Mouse (Mus musculus): ENCODE results near the gene Tmbim1. TPM values are rescaled to one million over a fixed set of nuclear protein-coding genes. Genes with fewer than 3 reads are reported as not detected.

The Tmbim1 gene
- total and polyA plus RNA-seq, 3 experiments = 18.7 to 110 (median 19.7) TPM

GRCm38 (mm10) chr1:74240311-74240710, 65.1 kb downstream of the Tmbim1 start:
- no peak overlapping the region; the same call in 1 of the 2 replicates for H3K4me3 ChIP-seq (ENCODE audit: low read depth, low read length)
- peaks cover 74% of the 10 kb centered on the region for H3K4me1 ChIP-seq (ENCODE audit: insufficient read depth, low read depth, low read length)
- no peaks in the 10 kb centered on the region for H3K27me3 ChIP-seq (ENCODE audit: insufficient read depth, low read length)
- TF ChIP-seq GATA2 (IDR thresholded peaks at IDR 0.05; ENCODE audit: borderline replicate concordance, low read depth, low read length) (no peak), CTCF (IDR thresholded peaks at IDR 0.05; ENCODE audit: low read depth, low read length) (no peak), POLR2AphosphoS5 (IDR thresholded peaks at IDR 0.05; ENCODE audit: insufficient replicate concordance, low read depth, low read length) (no peak), TAL1 (conservative IDR thresholded peaks at IDR 0.05; ENCODE audit: low read depth, low read length) (no peak), GATA1 (IDR thresholded peaks at IDR 0.05; ENCODE audit: borderline replicate concordance, low read length) (no peak)
- ATAC-seq (ENCODE audit: extremely low read depth, insufficient number of reproducible peaks, low FRiP score, poor library complexity, severe bottlenecking) (no peak), DNase-seq (ENCODE audit: low spot score) (no peak)
- H3K36me3 ChIP-seq (replicated peaks) = peaks cover 57% of the 10 kb centered on the region
- no peaks in the 10 kb centered on the region for H3K9me3 ChIP-seq (replicated peaks)

GRCm38 (mm10) chr1:74239618-74240017, 65.8 kb downstream of the Tmbim1 start:
- Histone ChIP-seq H3K4me1 (ENCODE audit: insufficient read depth, low read depth, low read length) (peaks cover 68% of the 10 kb centered on the region), H3K27me3 (ENCODE audit: insufficient read depth, low read length) (no peaks in the 10 kb centered on the region)
- ATAC-seq (ENCODE audit: extremely low read depth, insufficient number of reproducible peaks, low FRiP score, poor library complexity, severe bottlenecking) = no peak

GRCm38 (mm10) chr1:74239162-74239561, 66.3 kb downstream of the Tmbim1 start:
- Histone ChIP-seq H3K9me3 (replicated peaks) (no peaks in the 10 kb centered on the region), H3K27me3 (ENCODE audit: insufficient read depth, low read length) (no peaks in the 10 kb centered on the region), H3K36me3 (replicated peaks) (peaks cover 46% of the 10 kb centered on the region), H3K4me1 (ENCODE audit: insufficient read depth, low read depth, low read length) (peaks cover 65% of the 10 kb centered on the region), H3K4me3 (ENCODE audit: low read depth, low read length) (peak overlapping the region; percentile 82; the same call in 1 of the 2 replicates)
- TF ChIP-seq POLR2AphosphoS5 (IDR thresholded peaks at IDR 0.05; ENCODE audit: insufficient replicate concordance, low read depth, low read length) = no peak
- TF ChIP-seq TAL1 (conservative IDR thresholded peaks at IDR 0.05; ENCODE audit: low read depth, low read length) = no peak
- TF ChIP-seq CTCF (IDR thresholded peaks at IDR 0.05; ENCODE audit: low read depth, low read length) = no peak
- no peak for TF ChIP-seq GATA2 (IDR thresholded peaks at IDR 0.05; ENCODE audit: borderline replicate concordance, low read depth, low read length)
- no peak for TF ChIP-seq GATA1 (IDR thresholded peaks at IDR 0.05; ENCODE audit: borderline replicate concordance, low read length)
- ATAC-seq (ENCODE audit: extremely low read depth, insufficient number of reproducible peaks, low FRiP score, poor library complexity, severe bottlenecking) (peak; percentile 40), DNase-seq (ENCODE audit: low spot score) (peak; percentile 51)

More at GRCm38 (mm10) chr1:74239618-74240017, 65.8 kb downstream of the Tmbim1 start:
- Histone ChIP-seq H3K4me3 (ENCODE audit: low read depth, low read length) (peak overlapping the region; percentile 82; the same call in 1 of the 2 replicates), H3K36me3 (replicated peaks) (peaks cover 51% of the 10 kb centered on the region), H3K9me3 (replicated peaks) (no peaks in the 10 kb centered on the region)
- TF ChIP-seq GATA1 (IDR thresholded peaks at IDR 0.05; ENCODE audit: borderline replicate concordance, low read length) (no peak), TAL1 (conservative IDR thresholded peaks at IDR 0.05; ENCODE audit: low read depth, low read length) (no peak), POLR2AphosphoS5 (IDR thresholded peaks at IDR 0.05; ENCODE audit: insufficient replicate concordance, low read depth, low read length) (no peak), GATA2 (IDR thresholded peaks at IDR 0.05; ENCODE audit: borderline replicate concordance, low read depth, low read length) (no peak), CTCF (IDR thresholded peaks at IDR 0.05; ENCODE audit: low read depth, low read length) (no peak)
- DNase-seq (ENCODE audit: low spot score) = no peak

Other genes starting within 250 kb of the Tmbim1 start
- 0.73 and 27.2 TPM in 2 replicates for gene Tns1, start 181.2 kb downstream of the Tmbim1 start, total RNA-seq (2014; fragmentation: Nextera tagmentation)
- 1.0 and 1.7 TPM in 2 replicates for gene Tns1, start 181.2 kb downstream of the Tmbim1 start, total RNA-seq (2017)
- 0.55 and 0.76 TPM in 2 replicates for gene Tns1, start 181.2 kb downstream of the Tmbim1 start, polyA plus RNA-seq (2012)
- not detected in 2 replicates for gene Rufy4, start 180.1 kb downstream of the Tmbim1 start, total RNA-seq (2014; fragmentation: Nextera tagmentation)
- 0.05 TPM in 1 of 2 replicates, not detected in the other for gene Rufy4, start 180.1 kb downstream of the Tmbim1 start, total RNA-seq (2017)
- gene Rufy4, start 180.1 kb downstream of the Tmbim1 start, polyA plus RNA-seq (2012) = not detected in 2 replicates
- not detected in 2 replicates for gene Cxcr2, start 151.6 kb downstream of the Tmbim1 start, total RNA-seq (2014; fragmentation: Nextera tagmentation)
- gene Cxcr2, start 151.6 kb downstream of the Tmbim1 start, total RNA-seq (2017) = 0.16 and 0.17 TPM in 2 replicates
- not detected in 2 replicates for gene Cxcr2, start 151.6 kb downstream of the Tmbim1 start, polyA plus RNA-seq (2012)
- not detected in 2 replicates for gene Cxcr1, start 111.0 kb downstream of the Tmbim1 start, total RNA-seq (2014; fragmentation: Nextera tagmentation)
- 0.23 and 0.71 TPM in 2 replicates for gene Cxcr1, start 111.0 kb downstream of the Tmbim1 start, total RNA-seq (2017)
- gene Cxcr1, start 111.0 kb downstream of the Tmbim1 start, polyA plus RNA-seq (2012) = not detected in 2 replicates
- gene Arpc2, start 69.5 kb downstream of the Tmbim1 start, total RNA-seq (2014; fragmentation: Nextera tagmentation) = 876 and 934 TPM in 2 replicates
- gene Arpc2, start 69.5 kb downstream of the Tmbim1 start, total RNA-seq (2017) = 647 and 716 TPM in 2 replicates
- 746 and 964 TPM in 2 replicates for gene Arpc2, start 69.5 kb downstream of the Tmbim1 start, polyA plus RNA-seq (2012)
- not detected in 2 replicates for gene Gpbar1, start 27.1 kb downstream of the Tmbim1 start, total RNA-seq (2014; fragmentation: Nextera tagmentation)
- 0.11 TPM in 1 of 2 replicates, not detected in the other for gene Gpbar1, start 27.1 kb downstream of the Tmbim1 start, total RNA-seq (2017)
- gene Gpbar1, start 27.1 kb downstream of the Tmbim1 start, polyA plus RNA-seq (2012) = not detected in 2 replicates
- gene Aamp, start 20.9 kb downstream of the Tmbim1 start, total RNA-seq (2014; fragmentation: Nextera tagmentation) = 54.8 and 63.5 TPM in 2 replicates
- 127 and 129 TPM in 2 replicates for gene Aamp, start 20.9 kb downstream of the Tmbim1 start, total RNA-seq (2017)
- 250 and 265 TPM in 2 replicates for gene Aamp, start 20.9 kb downstream of the Tmbim1 start, polyA plus RNA-seq (2012)
- 27.7 and 58.4 TPM in 2 replicates for gene Pnkd, start 20.7 kb downstream of the Tmbim1 start, total RNA-seq (2014; fragmentation: Nextera tagmentation)
- gene Pnkd, start 20.7 kb downstream of the Tmbim1 start, total RNA-seq (2017) = 30.5 and 37.9 TPM in 2 replicates
- gene Pnkd, start 20.7 kb downstream of the Tmbim1 start, polyA plus RNA-seq (2012) = 186 and 219 TPM in 2 replicates
- gene Catip, start 56.5 kb upstream of the Tmbim1 start, total RNA-seq (2014; fragmentation: Nextera tagmentation) = not detected in 2 replicates
- 0.27 TPM in 1 of 2 replicates, not detected in the other for gene Catip, start 56.5 kb upstream of the Tmbim1 start, total RNA-seq (2017)
- gene Catip, start 56.5 kb upstream of the Tmbim1 start, polyA plus RNA-seq (2012) = not detected in 2 replicates
- gene Slc11a1, start 69.6 kb upstream of the Tmbim1 start, total RNA-seq (2014; fragmentation: Nextera tagmentation) = not detected in 2 replicates
- gene Slc11a1, start 69.6 kb upstream of the Tmbim1 start, total RNA-seq (2017) = 0.23 and 0.60 TPM in 2 replicates
- not detected in 2 replicates for gene Slc11a1, start 69.6 kb upstream of the Tmbim1 start, polyA plus RNA-seq (2012)
- gene Ctdsp1, start 85.9 kb upstream of the Tmbim1 start, total RNA-seq (2014; fragmentation: Nextera tagmentation) = 154 and 171 TPM in 2 replicates
- gene Ctdsp1, start 85.9 kb upstream of the Tmbim1 start, total RNA-seq (2017) = 64.6 and 66.4 TPM in 2 replicates
- gene Ctdsp1, start 85.9 kb upstream of the Tmbim1 start, polyA plus RNA-seq (2012) = 272 and 321 TPM in 2 replicates
- gene Vil1, start 103.8 kb upstream of the Tmbim1 start, total RNA-seq (2014; fragmentation: Nextera tagmentation) = 0.29 and 0.68 TPM in 2 replicates
- gene Vil1, start 103.8 kb upstream of the Tmbim1 start, total RNA-seq (2017) = 0.29 and 1.1 TPM in 2 replicates
- gene Vil1, start 103.8 kb upstream of the Tmbim1 start, polyA plus RNA-seq (2012) = 0.11 and 0.35 TPM in 2 replicates
- gene Cnot9, start 200.4 kb upstream of the Tmbim1 start, total RNA-seq (2014; fragmentation: Nextera tagmentation) = 158 and 183 TPM in 2 replicates
- 87.5 and 89.6 TPM in 2 replicates for gene Cnot9, start 200.4 kb upstream of the Tmbim1 start, total RNA-seq (2017)
- gene Cnot9, start 200.4 kb upstream of the Tmbim1 start, polyA plus RNA-seq (2012) = 35.9 and 37.1 TPM in 2 replicates
- not detected in 2 replicates for gene Plcd4, start 237.3 kb upstream of the Tmbim1 start, total RNA-seq (2014; fragmentation: Nextera tagmentation)
- 0.35 and 0.60 TPM in 2 replicates for gene Plcd4, start 237.3 kb upstream of the Tmbim1 start, total RNA-seq (2017)
- 0.02 TPM in 1 of 2 replicates, not detected in the other for gene Plcd4, start 237.3 kb upstream of the Tmbim1 start, polyA plus RNA-seq (2012)
- 112 and 117 TPM in 2 replicates for gene Usp37, start 238.7 kb upstream of the Tmbim1 start, total RNA-seq (2014; fragmentation: Nextera tagmentation)
- gene Usp37, start 238.7 kb upstream of the Tmbim1 start, total RNA-seq (2017) = 72.2 and 89.3 TPM in 2 replicates
- 2.9 and 9.7 TPM in 2 replicates for gene Usp37, start 238.7 kb upstream of the Tmbim1 start, polyA plus RNA-seq (2012)